Comparison of ENCODE assay signal across 8 mouse cellular contexts in genomic region chr17:29081618-29082381, GRCm38 (mm10). TPM values are rescaled to one million over a fixed set of nuclear protein-coding genes. Genes with fewer than 3 reads are reported as not detected.
A peak's percentile ranks its signal among the peaks of the same experiment; 100 is the strongest.
DNase-seq lines count a peak whose midpoint lies in the region; ATAC-seq lines count a peak whose summit lies in the region.

No protein-coding gene starts in this region.

- peak overlapping the region; percentile 13 for H3K4me2 ChIP-seq in embryonic facial prominence, embryonic 11.5 days (ENCODE audit: low read depth, low read length)
- peak overlapping the region; percentile 26 for H3K4me2 ChIP-seq in intestine, embryonic 16.5 days (ENCODE audit: low read depth, low read length)
- peak overlapping the region; percentile 44 for H3K4me2 ChIP-seq in midbrain, embryonic 16.5 days (ENCODE audit: low read length)

- WGBS in embryonic facial prominence, embryonic 11.5 days = 1% methylated on average over 21 of the region's 21 CpGs
- 20% methylated on average over 21 of the region's 21 CpGs for WGBS in intestine, embryonic 16.5 days
- 3% methylated on average over 21 of the region's 21 CpGs for WGBS in midbrain, embryonic 16.5 days

- H3K4me3 ChIP-seq in embryonic facial prominence, embryonic 11.5 days (ENCODE audit: low read depth, low read length) = no peak overlapping the region
- H3K4me3 ChIP-seq in intestine, embryonic 16.5 days (ENCODE audit: low read length) = no peak overlapping the region
- no peak overlapping the region for H3K4me3 ChIP-seq in midbrain, embryonic 16.5 days (ENCODE audit: low read depth, low read length)

- no peaks in the 10 kb centered on the region for H3K36me3 ChIP-seq in embryonic facial prominence, embryonic 11.5 days (replicated peaks; ENCODE audit: control insufficient read depth, insufficient read depth, low read depth, low read length)
- no peaks in the 10 kb centered on the region for H3K36me3 ChIP-seq in intestine, embryonic 16.5 days (ENCODE audit: control insufficient read depth, insufficient read depth, low read length)
- no peaks in the 10 kb centered on the region for H3K36me3 ChIP-seq in midbrain, embryonic 16.5 days (ENCODE audit: control insufficient read depth, insufficient read depth, low read length)

- peak; percentile 60; the same call in 1 of the 2 replicates for ATAC-seq in frontal cortex, adult (ENCODE audit: low TSS enrichment)
- ATAC-seq in embryonic facial prominence, embryonic 11.5 days (replicated peaks; ENCODE audit: insufficient number of reproducible peaks, low FRiP score, low TSS enrichment, low read depth) = no peak
- ATAC-seq in intestine, embryonic 16.5 days = peak; percentile 13; the same call in 1 of the 2 replicates
- ATAC-seq in midbrain, embryonic 16.5 days = no peak

- no peak for DNase-seq in frontal cortex, postnatal 10 days (ENCODE audit: low spot score in 2 of 2)
- peak; percentile 55 for DNase-seq in 3T3-L1 (ENCODE audit: low read depth, low spot score)
- peak; percentile 43 for DNase-seq in embryonic facial prominence, embryonic 11.5 days (ENCODE audit: low spot score)
- peak; percentile 56 for DNase-seq in thymus, postnatal 4 days
- no peak for DNase-seq in gastrocnemius, postnatal 4 days (ENCODE audit: low spot score in 2 of 2)

- H3K27ac ChIP-seq in embryonic facial prominence, embryonic 11.5 days (replicated peaks; ENCODE audit: low read depth, low read length) = no peak overlapping the region
- peak overlapping the region; percentile 30; the same call in 1 of the 2 replicates for H3K27ac ChIP-seq in intestine, embryonic 16.5 days (ENCODE audit: low read length)
- H3K27ac ChIP-seq in midbrain, embryonic 16.5 days (ENCODE audit: low read length) = peak overlapping the region; percentile 50

- H3K4me1 ChIP-seq in embryonic facial prominence, embryonic 11.5 days (ENCODE audit: control insufficient read depth, insufficient read depth, low read length) = peaks cover 3% of the 10 kb centered on the region
- peaks cover 23% of the 10 kb centered on the region for H3K4me1 ChIP-seq in intestine, embryonic 16.5 days (ENCODE audit: control insufficient read depth, insufficient read depth, low read length)
- peaks cover 18% of the 10 kb centered on the region for H3K4me1 ChIP-seq in midbrain, embryonic 16.5 days (ENCODE audit: control insufficient read depth, insufficient read depth, low read length)

- H3K9ac ChIP-seq in embryonic facial prominence, embryonic 11.5 days (replicated peaks; ENCODE audit: low read length) = peak overlapping the region; percentile 22; the same call in 1 of the 2 replicates
- peak overlapping the region; percentile 54; the same call in 1 of the 2 replicates for H3K9ac ChIP-seq in intestine, embryonic 16.5 days (ENCODE audit: low read depth, low read length)
- H3K9ac ChIP-seq in midbrain, embryonic 16.5 days (ENCODE audit: low read depth, low read length) = peak overlapping the region; percentile 41; the same call in 1 of the 2 replicates

- H3K27me3 ChIP-seq in embryonic facial prominence, embryonic 11.5 days (ENCODE audit: control insufficient read depth, insufficient read depth, low read length) = peaks cover 14% of the 10 kb centered on the region; the same call in 1 of the 2 replicates
- H3K27me3 ChIP-seq in intestine, embryonic 16.5 days (replicated peaks; ENCODE audit: control insufficient read depth, insufficient read depth, low read length) = no peaks in the 10 kb centered on the region
- H3K27me3 ChIP-seq in midbrain, embryonic 16.5 days (ENCODE audit: control insufficient read depth, insufficient read depth, low read depth, low read length) = no peaks in the 10 kb centered on the region; the same call in 1 of the 2 replicates

- no peaks in the 10 kb centered on the region for H3K9me3 ChIP-seq in embryonic facial prominence, embryonic 11.5 days (replicated peaks; ENCODE audit: control insufficient read depth, low read length)
- peaks cover 3% of the 10 kb centered on the region; the same call in 1 of the 2 replicates for H3K9me3 ChIP-seq in intestine, embryonic 16.5 days (ENCODE audit: control insufficient read depth, low read length)
- no peaks in the 10 kb centered on the region for H3K9me3 ChIP-seq in midbrain, embryonic 16.5 days (replicated peaks; ENCODE audit: control insufficient read depth, low read length, poor library complexity, severe bottlenecking)

RNA-seq across cellular contexts. Expression of gene Cdkn1a, which starts 9.0 kb away (rescaled TPM):
- 25.5 TPM in 2 replicates for polyA plus RNA-seq in embryonic facial prominence, embryonic 11.5 days (2014; fragmentation: Nextera tagmentation; extraction: Ambion mirVana)
- polyA plus RNA-seq in intestine, embryonic 16.5 days (2015; fragmentation: Nextera tagmentation; extraction: Ambion mirVana) = 107 and 114 TPM in 2 replicates
- 115 and 148 TPM in 2 replicates for polyA plus RNA-seq in midbrain, embryonic 16.5 days (2015; fragmentation: Nextera tagmentation; extraction: Ambion mirVana)
- total RNA-seq in gastrocnemius, postnatal 4 days (2021) = 100 to 1,000 TPM; 138 to 142 TPM

RNA-seq across cellular contexts. Expression of gene Rab44, which starts 32.1 kb away (rescaled TPM):
- 0.66 TPM in 1 of 2 replicates, not detected in the other for polyA plus RNA-seq in embryonic facial prominence, embryonic 11.5 days (2014; fragmentation: Nextera tagmentation; extraction: Ambion mirVana)
- 0.34 and 0.70 TPM in 2 replicates for polyA plus RNA-seq in intestine, embryonic 16.5 days (2015; fragmentation: Nextera tagmentation; extraction: Ambion mirVana)
- polyA plus RNA-seq in midbrain, embryonic 16.5 days (2015; fragmentation: Nextera tagmentation; extraction: Ambion mirVana) = 0.08 and 0.17 TPM in 2 replicates
- total RNA-seq in gastrocnemius, postnatal 4 days (2021) = 1 to 10 TPM; 1.8 to 2.3 TPM

RNA-seq across cellular contexts. Expression of gene Srsf3, which starts 49.4 kb away (rescaled TPM):
- 937 and 1,031 TPM in 2 replicates for polyA plus RNA-seq in embryonic facial prominence, embryonic 11.5 days (2014; fragmentation: Nextera tagmentation; extraction: Ambion mirVana)
- 393 and 451 TPM in 2 replicates for polyA plus RNA-seq in intestine, embryonic 16.5 days (2015; fragmentation: Nextera tagmentation; extraction: Ambion mirVana)
- 425 and 475 TPM in 2 replicates for polyA plus RNA-seq in midbrain, embryonic 16.5 days (2015; fragmentation: Nextera tagmentation; extraction: Ambion mirVana)
- 100 to 1,000 TPM; 129 TPM for total RNA-seq in gastrocnemius, postnatal 4 days (2021)

Comparison
In these comparisons a context has a peak if more than half of its experiments do, and no peak if none do; other contexts are left out.
1. ATAC-seq: peak in frontal cortex, adult (single experiment) and intestine, embryonic 16.5 days (single experiment); none in embryonic facial prominence, embryonic 11.5 days (single experiment) and midbrain, embryonic 16.5 days (single experiment).
2. DNase-seq: peak in 3T3-L1 (single experiment), embryonic facial prominence, embryonic 11.5 days (single experiment) and thymus, postnatal 4 days (single experiment); none in frontal cortex, postnatal 10 days (0 of 2) and gastrocnemius, postnatal 4 days (0 of 2).
3. Peak in every context shown above with its lines, with median percentiles within 50 percentile points of each other: H3K4me2 ChIP-seq and H3K9ac ChIP-seq.